Mouse (Mus musculus): ENCODE data around the gene Wdr37.
"Not testable (repeated sequence)": the region's sequence is repeated elsewhere in the genome, so short reads cannot be mapped to it uniquely, and the experiment has no call there.

The Wdr37 gene

GRCm38 (mm10) chr13:8871314-8871962 lies at the start of gene Wdr37:
Wdr37 (minus strand) TSS chr13:8871909.
- DNase-seq (ENCODE audit: inconsistent ontology term), result peak; percentile 77

- not testable (repeated sequence) for DNase-seq (ENCODE audit: inconsistent ontology term)
Measured at GRCm38 (mm10) chr13:8913890-8914289, 42.2 kb upstream of the Wdr37 start.

- DNase-seq (ENCODE audit: inconsistent ontology term), result not testable (repeated sequence)
Measured at GRCm38 (mm10) chr13:8905986-8906385, 34.3 kb upstream of the Wdr37 start.

GRCm38 (mm10) chr13:8888603-8889002 lies 16.9 kb upstream of the Wdr37 start:
- no peak for DNase-seq (ENCODE audit: inconsistent ontology term)

- no peak for DNase-seq (ENCODE audit: inconsistent ontology term)
Measured at GRCm38 (mm10) chr13:8886185-8886560, 14.5 kb upstream of the Wdr37 start.

GRCm38 (mm10) chr13:8885445-8886184 lies 13.9 kb upstream of the Wdr37 start, which contains the start of gene Idi1:
Idi1 (plus strand) TSS chr13:8885501.
- DNase-seq (ENCODE audit: inconsistent ontology term), result peak; percentile 99

- DNase-seq (ENCODE audit: inconsistent ontology term), result not testable (repeated sequence)
Measured at GRCm38 (mm10) chr13:8883870-8884269, 12.2 kb upstream of the Wdr37 start.

GRCm38 (mm10) chr13:8881611-8882010 lies 9.9 kb upstream of the Wdr37 start:
- DNase-seq (ENCODE audit: inconsistent ontology term), result no peak

- DNase-seq (ENCODE audit: inconsistent ontology term), result no peak
Measured at GRCm38 (mm10) chr13:8873776-8874175, 2.1 kb upstream of the Wdr37 start.

- DNase-seq (ENCODE audit: inconsistent ontology term), result peak; percentile 91
Measured at GRCm38 (mm10) chr13:8870510-8871313, 997 bp downstream of the Wdr37 start.

- no peak for DNase-seq (ENCODE audit: inconsistent ontology term)
Measured at GRCm38 (mm10) chr13:8870160-8870509, 1.6 kb downstream of the Wdr37 start.

- DNase-seq (ENCODE audit: inconsistent ontology term), result no peak
Measured at GRCm38 (mm10) chr13:8869578-8870157, 2.0 kb downstream of the Wdr37 start.

GRCm38 (mm10) chr13:8866612-8867011 lies 5.1 kb downstream of the Wdr37 start:
- DNase-seq (ENCODE audit: inconsistent ontology term), result no peak

- no peak for DNase-seq (ENCODE audit: inconsistent ontology term)
Measured at GRCm38 (mm10) chr13:8864990-8865389, 6.7 kb downstream of the Wdr37 start.

GRCm38 (mm10) chr13:8860861-8861260 lies 10.8 kb downstream of the Wdr37 start:
- DNase-seq (ENCODE audit: inconsistent ontology term), result no peak

- no peak for DNase-seq (ENCODE audit: inconsistent ontology term)
Measured at GRCm38 (mm10) chr13:8858453-8858852, 13.3 kb downstream of the Wdr37 start.

GRCm38 (mm10) chr13:8854769-8855168 lies 16.9 kb downstream of the Wdr37 start:
- DNase-seq (ENCODE audit: inconsistent ontology term), result no peak

GRCm38 (mm10) chr13:8853424-8853823 lies 18.3 kb downstream of the Wdr37 start:
- no peak for DNase-seq (ENCODE audit: inconsistent ontology term)

GRCm38 (mm10) chr13:8849311-8849710 lies 22.4 kb downstream of the Wdr37 start:
- no peak for DNase-seq (ENCODE audit: inconsistent ontology term)

GRCm38 (mm10) chr13:8847702-8848101 lies 24.0 kb downstream of the Wdr37 start:
- peak; percentile 46 for DNase-seq (ENCODE audit: inconsistent ontology term)

GRCm38 (mm10) chr13:8842273-8842672 lies 29.4 kb downstream of the Wdr37 start:
- DNase-seq (ENCODE audit: inconsistent ontology term), result no peak

GRCm38 (mm10) chr13:8841846-8842245 lies 29.9 kb downstream of the Wdr37 start:
- DNase-seq (ENCODE audit: inconsistent ontology term), result not testable (repeated sequence)
